Mouse (Mus musculus): ENCODE results near the gene Cstf2t. TPM values are rescaled to one million over a fixed set of nuclear protein-coding genes. Genes with fewer than 3 reads are reported as not detected.

Gene Cstf2t
- polyA plus RNA-seq, 1 experiment from 2014 or later = 57.1 TPM

GRCm38 (mm10) chr19:31114690-31115089, 32.1 kb downstream of the Cstf2t start:
- ATAC-seq (ENCODE audit: low read depth) = no peak
- H3K36me3 ChIP-seq (ENCODE audit: control insufficient read depth, insufficient read depth, low read length) = no peaks in the 10 kb centered on the region
- H3K4me1 ChIP-seq (ENCODE audit: control insufficient read depth, insufficient read depth, low read length) = no peaks in the 10 kb centered on the region
- no peak overlapping the region for H3K27ac ChIP-seq (ENCODE audit: low read depth, low read length)
- no peaks in the 10 kb centered on the region for H3K9me3 ChIP-seq (ENCODE audit: control insufficient read depth, low read length)
- no peak overlapping the region for H3K4me3 ChIP-seq (ENCODE audit: low read depth, low read length)
- 16% methylated on average over 4 of the region's 4 CpGs for WGBS
- no peak overlapping the region for H3K4me2 ChIP-seq (ENCODE audit: low read depth, low read length)
- no peak overlapping the region for H3K9ac ChIP-seq (replicated peaks; ENCODE audit: low read depth, low read length)
- H3K27me3 ChIP-seq (ENCODE audit: control insufficient read depth, insufficient read depth, low read length) = no peaks in the 10 kb centered on the region

- Histone ChIP-seq H3K27ac (ENCODE audit: low read depth, low read length) (no peak overlapping the region), H3K4me3 (ENCODE audit: low read depth, low read length) (no peak overlapping the region), H3K36me3 (ENCODE audit: control insufficient read depth, insufficient read depth, low read length) (no peaks in the 10 kb centered on the region), H3K4me1 (ENCODE audit: control insufficient read depth, insufficient read depth, low read length) (no peaks in the 10 kb centered on the region), H3K27me3 (ENCODE audit: control insufficient read depth, insufficient read depth, low read length) (no peaks in the 10 kb centered on the region), H3K4me2 (ENCODE audit: low read depth, low read length) (no peak overlapping the region), H3K9ac (replicated peaks; ENCODE audit: low read depth, low read length) (no peak overlapping the region), H3K9me3 (ENCODE audit: control insufficient read depth, low read length) (no peaks in the 10 kb centered on the region)
- 81% methylated on average over 3 of the region's 3 CpGs for WGBS
- no peak for ATAC-seq (ENCODE audit: low read depth)
Measured at GRCm38 (mm10) chr19:31124628-31125027, 42.0 kb downstream of the Cstf2t start.

GRCm38 (mm10) chr19:31132614-31133013, 50.0 kb downstream of the Cstf2t start:
- no peak overlapping the region for H3K4me2 ChIP-seq (ENCODE audit: low read depth, low read length)
- no peaks in the 10 kb centered on the region for H3K4me1 ChIP-seq (ENCODE audit: control insufficient read depth, insufficient read depth, low read length)
- H3K27ac ChIP-seq (ENCODE audit: low read depth, low read length) = no peak overlapping the region
- H3K4me3 ChIP-seq (ENCODE audit: low read depth, low read length) = no peak overlapping the region
- H3K27me3 ChIP-seq (ENCODE audit: control insufficient read depth, insufficient read depth, low read length) = no peaks in the 10 kb centered on the region
- 63% methylated on average over 8 of the region's 8 CpGs for WGBS
- no peaks in the 10 kb centered on the region for H3K36me3 ChIP-seq (ENCODE audit: control insufficient read depth, insufficient read depth, low read length)
- ATAC-seq (ENCODE audit: low read depth) = no peak
- H3K9me3 ChIP-seq (ENCODE audit: control insufficient read depth, low read length) = no peaks in the 10 kb centered on the region
- no peak overlapping the region for H3K9ac ChIP-seq (replicated peaks; ENCODE audit: low read depth, low read length)

GRCm38 (mm10) chr19:31136316-31136715, 53.7 kb downstream of the Cstf2t start:
- Histone ChIP-seq H3K9me3 (ENCODE audit: control insufficient read depth, low read length) (no peaks in the 10 kb centered on the region), H3K36me3 (ENCODE audit: control insufficient read depth, insufficient read depth, low read length) (no peaks in the 10 kb centered on the region), H3K9ac (replicated peaks; ENCODE audit: low read depth, low read length) (no peak overlapping the region), H3K27ac (ENCODE audit: low read depth, low read length) (no peak overlapping the region), H3K4me1 (ENCODE audit: control insufficient read depth, insufficient read depth, low read length) (no peaks in the 10 kb centered on the region), H3K27me3 (ENCODE audit: control insufficient read depth, insufficient read depth, low read length) (no peaks in the 10 kb centered on the region), H3K4me3 (ENCODE audit: low read depth, low read length) (no peak overlapping the region), H3K4me2 (ENCODE audit: low read depth, low read length) (no peak overlapping the region)
- WGBS = 18% methylated on average over 2 of the region's 2 CpGs
- ATAC-seq (ENCODE audit: low read depth) = 0 out of 2 replicates have a peak, but pooled peaks have one; percentile 24

Data from neural tube, embryonic 14.5 days (tissue).